Comparison of ENCODE assay signal across 24 mouse cellular contexts in the genomic region with DNA sequence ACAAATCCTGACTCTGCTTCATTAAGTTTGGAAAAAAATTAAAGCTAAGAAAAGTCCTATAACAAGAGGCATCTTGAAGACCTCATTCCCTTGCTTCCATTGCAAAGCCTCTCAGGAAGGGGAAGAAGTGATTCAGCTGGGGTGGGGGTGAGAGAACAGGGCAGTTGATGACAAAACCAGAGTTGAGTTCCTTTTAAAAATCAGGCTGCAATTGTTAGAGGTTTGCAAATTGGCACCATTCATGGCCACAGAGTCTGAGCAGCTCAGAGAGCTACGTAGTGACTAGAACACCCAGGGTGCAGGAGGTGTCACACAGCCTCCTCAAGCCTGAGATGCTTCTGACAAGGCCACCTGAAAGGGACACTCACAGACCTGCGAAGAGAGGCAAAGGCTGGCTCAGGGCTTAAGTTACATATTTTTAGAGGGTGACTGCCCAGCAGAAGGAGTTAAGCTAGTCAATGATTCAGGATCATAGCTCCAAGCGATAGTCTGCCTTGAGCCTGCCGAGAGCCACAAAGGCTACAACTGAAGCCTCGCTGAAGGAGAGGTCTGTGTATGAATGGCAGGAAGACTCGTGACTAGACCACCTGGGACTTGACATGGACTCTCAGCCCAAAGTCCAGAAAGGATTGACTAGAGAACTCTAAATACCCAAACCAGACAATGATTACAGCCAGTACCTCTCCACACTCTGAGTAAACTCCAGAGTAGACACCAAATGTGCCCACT. TPM values are rescaled to one million over a fixed set of nuclear protein-coding genes. Genes with fewer than 3 reads are reported as not detected.
A peak's percentile ranks its signal among the peaks of the same experiment; 100 is the strongest.
DNase-seq lines count a peak whose midpoint lies in the region; ATAC-seq and TF ChIP-seq lines count a peak whose summit lies in the region.
"Had no signal": no experiment of that assay in that cellular context is flagged by ENCODE, and none has a peak within 500 bp of the region (broad histone marks: within the 10 kb centered on the region; RNA-seq: fewer than 3 reads in every experiment).

No protein-coding gene starts in this region.

- no peak for TF ChIP-seq CTCF in bone marrow, adult 2 months (IDR thresholded peaks at IDR 0.05; ENCODE audit: control insufficient read depth, insufficient read depth, low read length)
- TF ChIP-seq CTCF in cerebellum, adult 2 months (IDR thresholded peaks at IDR 0.05; ENCODE audit: borderline replicate concordance, insufficient read depth, low read depth, low read length): no peak

- H3K27me3 ChIP-seq in limb, embryonic 12.5 days: no peaks in the 10 kb centered on the region
- no peaks in the 10 kb centered on the region for H3K27me3 ChIP-seq in limb, embryonic 10.5 days (ENCODE audit: low read depth, poor library complexity, severe bottlenecking)
- H3K27me3 ChIP-seq in cerebellum, adult 2 months (ENCODE audit: control insufficient read depth, insufficient read depth, low read length): no peaks in the 10 kb centered on the region
- H3K27me3 ChIP-seq: embryonic facial prominence, embryonic 12.5 days; intestine, embryonic 15.5 days; limb, embryonic 13.5 days had no signal

- no peak overlapping the region for H3K4me3 ChIP-seq in limb, embryonic 12.5 days (replicated peaks)
- no peak overlapping the region for H3K4me3 ChIP-seq in limb, embryonic 10.5 days
- no peak overlapping the region for H3K4me3 ChIP-seq in bone marrow, adult 2 months (replicated peaks; ENCODE audit: control insufficient read depth, low read depth, low read length)
- no peak overlapping the region for H3K4me3 ChIP-seq in cerebellum, adult 2 months (replicated peaks; ENCODE audit: insufficient read depth, low read depth, low read length)
- H3K4me3 ChIP-seq: embryonic facial prominence, embryonic 12.5 days; intestine, embryonic 15.5 days; limb, embryonic 13.5 days had no signal

- WGBS in limb, embryonic 12.5 days: 89% methylated on average over 6 of the region's 6 CpGs
- WGBS in limb, embryonic 10.5 days: 92% methylated on average over 6 of the region's 6 CpGs
- 77% methylated on average over 6 of the region's 6 CpGs for WGBS in bone marrow, adult 2 months
- WGBS in cerebellum, adult 2 months: 68% methylated on average over 6 of the region's 6 CpGs

- no peak for ATAC-seq in limb, embryonic 12.5 days (ENCODE audit: insufficient number of reproducible peaks, insufficient read depth, low FRiP score, low TSS enrichment, low read depth)
- peak; percentile 37; the same call in 1 of the 2 replicates for ATAC-seq in granulocyte monocyte progenitor cell, adult 5-6 weeks (replicated peaks; ENCODE audit: poor library complexity, severe bottlenecking)
- ATAC-seq in megakaryocyte, adult 5-6 weeks (ENCODE audit: poor library complexity, severe bottlenecking): peak; percentile 68
- ATAC-seq: forebrain, embryonic 16.5 days; intestine, embryonic 15.5 days; midbrain, embryonic 16.5 days had no signal

- no peak overlapping the region for H3K4me2 ChIP-seq in limb, embryonic 12.5 days
- H3K4me2 ChIP-seq: embryonic facial prominence, embryonic 12.5 days; hindbrain, embryonic 14.5 days; intestine, embryonic 15.5 days; limb, embryonic 13.5 days had no signal

- no peak for TF ChIP-seq POLR2A in bone marrow, adult 2 months (IDR thresholded peaks at IDR 0.05; ENCODE audit: borderline replicate concordance, control insufficient read depth, low read depth, low read length)
- no peak for TF ChIP-seq POLR2A in cerebellum, adult 2 months (IDR thresholded peaks at IDR 0.05; ENCODE audit: borderline replicate concordance, insufficient read depth, low read length)

- H3K36me3 ChIP-seq in limb, embryonic 12.5 days: peaks cover 31% of the 10 kb centered on the region
- peaks cover 53% of the 10 kb centered on the region for H3K36me3 ChIP-seq in limb, embryonic 10.5 days

- no peaks in the 10 kb centered on the region for H3K9me3 ChIP-seq in limb, embryonic 12.5 days
- H3K9me3 ChIP-seq in limb, embryonic 10.5 days (replicated peaks): no peaks in the 10 kb centered on the region
- H3K9me3 ChIP-seq: embryonic facial prominence, embryonic 12.5 days; intestine, embryonic 15.5 days; limb, embryonic 13.5 days had no signal

- no peak for DNase-seq in limb, embryonic 10.5 days (ENCODE audit: low spot score)
- no peak for DNase-seq in adipocyte (ENCODE audit: low spot score)
- no peak for DNase-seq in cerebellum, adult 2 months
- DNase-seq: adrenal gland, adult 2 months; cerebellum, adult 9-10 months; lung, adult 2 months; spleen, adult 18-20 months; thymus, postnatal 14 days had no signal

- H3K27ac ChIP-seq in limb, embryonic 12.5 days: 0 out of 2 replicates have a peak overlapping the region, but pooled peaks have one; percentile 31
- no peak overlapping the region for H3K27ac ChIP-seq in limb, embryonic 10.5 days
- peak overlapping the region; percentile 24; the same call in 1 of the 2 replicates for H3K27ac ChIP-seq in bone marrow, adult 2 months (ENCODE audit: control insufficient read depth, insufficient read depth, low read depth, low read length, poor library complexity)
- H3K27ac ChIP-seq in cerebellum, adult 2 months (ENCODE audit: insufficient read depth, low read length): no peak overlapping the region
- H3K27ac ChIP-seq: embryonic facial prominence, embryonic 12.5 days; hindbrain, embryonic 14.5 days; intestine, embryonic 15.5 days; limb, embryonic 13.5 days had no signal

- H3K9ac ChIP-seq in limb, embryonic 12.5 days (replicated peaks): no peak overlapping the region
- H3K9ac ChIP-seq: embryonic facial prominence, embryonic 12.5 days; hindbrain, embryonic 14.5 days; intestine, embryonic 15.5 days; limb, embryonic 13.5 days had no signal

- no peaks in the 10 kb centered on the region for H3K4me1 ChIP-seq in limb, embryonic 12.5 days (replicated peaks)
- H3K4me1 ChIP-seq in limb, embryonic 10.5 days: peaks cover under 1% of the 10 kb centered on the region; the same call in 1 of the 2 replicates
- peaks cover 9% of the 10 kb centered on the region for H3K4me1 ChIP-seq in bone marrow, adult 2 months (ENCODE audit: control insufficient read depth, insufficient read depth, low read length)
- no peaks in the 10 kb centered on the region for H3K4me1 ChIP-seq in cerebellum, adult 2 months (ENCODE audit: control insufficient read depth, insufficient read depth, low read length)
- H3K4me1 ChIP-seq: embryonic facial prominence, embryonic 12.5 days had no signal

RNA-seq across cellular contexts. Expression of gene Rab5c, which starts 7.4 kb away (rescaled TPM):
- polyA plus RNA-seq in limb, embryonic 12.5 days (2016; fragmentation: Nextera tagmentation; extraction: Ambion mirVana): 14.3 and 24.3 TPM in 2 replicates
- 13.1 and 16.8 TPM in 2 replicates for polyA plus RNA-seq in limb, embryonic 10.5 days (2016; fragmentation: Nextera tagmentation; extraction: Ambion mirVana)
- polyA plus RNA-seq in bone marrow, adult 2 months (2011; ENCODE audit: insufficient read depth, insufficient read length, low replicate concordance, missing spikeins): 91.8 and 126 TPM in 2 replicates
- 116 and 132 TPM in 2 replicates for total RNA-seq in granulocyte monocyte progenitor cell, adult 5-6 weeks (2014; fragmentation: Nextera tagmentation)
- total RNA-seq in granulocyte monocyte progenitor cell, adult 5-6 weeks (2017): 103 and 113 TPM in 2 replicates
- 167 and 170 TPM in 2 replicates for total RNA-seq in megakaryocyte, adult 5-6 weeks (2015)
- 136 and 142 TPM in 2 replicates for total RNA-seq in megakaryocyte, adult 5-6 weeks (2017)
- polyA plus RNA-seq in cerebellum, adult 2 months (2012; rRNA removed): 186 and 187 TPM in 2 replicates

RNA-seq across cellular contexts. Expression of gene Hspb9, which starts 17.0 kb away (rescaled TPM):
- 0.47 TPM in 1 of 2 replicates, not detected in the other for polyA plus RNA-seq in limb, embryonic 12.5 days (2016; fragmentation: Nextera tagmentation; extraction: Ambion mirVana)
- polyA plus RNA-seq in limb, embryonic 10.5 days (2016; fragmentation: Nextera tagmentation; extraction: Ambion mirVana): 0.31 and 0.56 TPM in 2 replicates
- not detected in 2 replicates for polyA plus RNA-seq in bone marrow, adult 2 months (2011; ENCODE audit: insufficient read depth, insufficient read length, low replicate concordance, missing spikeins)
- total RNA-seq in granulocyte monocyte progenitor cell, adult 5-6 weeks (2014; fragmentation: Nextera tagmentation): not detected in 2 replicates
- not detected in 2 replicates for total RNA-seq in granulocyte monocyte progenitor cell, adult 5-6 weeks (2017)
- total RNA-seq in megakaryocyte, adult 5-6 weeks (2015): not detected in 2 replicates
- 0.65 TPM in 1 of 2 replicates, not detected in the other for total RNA-seq in megakaryocyte, adult 5-6 weeks (2017)
- polyA plus RNA-seq in cerebellum, adult 2 months (2012; rRNA removed): not detected in 2 replicates
- total RNA-seq: adrenal gland, adult 2 months; heart, adult 18-20 months; layer of hippocampus, adult 8-10 months; left cerebral cortex, adult 18-20 months; megakaryocyte-erythroid progenitor cell, adult 5-6 weeks had no signal
- polyA plus RNA-seq: adrenal gland, adult 2 months; embryonic facial prominence, embryonic 12.5 days; forebrain, embryonic 16.5 days; hindbrain, embryonic 14.5 days; limb, embryonic 13.5 days; midbrain, embryonic 16.5 days; neural tube, embryonic 11.5 days had no signal

RNA-seq across cellular contexts. Expression of gene Kat2a, which starts 18.4 kb away (rescaled TPM):
- 64.0 and 65.8 TPM in 2 replicates for polyA plus RNA-seq in limb, embryonic 12.5 days (2016; fragmentation: Nextera tagmentation; extraction: Ambion mirVana)
- 77.2 and 87.7 TPM in 2 replicates for polyA plus RNA-seq in limb, embryonic 10.5 days (2016; fragmentation: Nextera tagmentation; extraction: Ambion mirVana)
- polyA plus RNA-seq in bone marrow, adult 2 months (2011; ENCODE audit: insufficient read depth, insufficient read length, low replicate concordance, missing spikeins): 7.6 and 16.3 TPM in 2 replicates
- 50.0 and 54.4 TPM in 2 replicates for total RNA-seq in granulocyte monocyte progenitor cell, adult 5-6 weeks (2014; fragmentation: Nextera tagmentation)
- total RNA-seq in granulocyte monocyte progenitor cell, adult 5-6 weeks (2017): 26.0 and 34.5 TPM in 2 replicates
- 11.0 and 11.5 TPM in 2 replicates for total RNA-seq in megakaryocyte, adult 5-6 weeks (2015)
- 8.7 and 9.0 TPM in 2 replicates for total RNA-seq in megakaryocyte, adult 5-6 weeks (2017)
- 55.2 and 56.4 TPM in 2 replicates for polyA plus RNA-seq in cerebellum, adult 2 months (2012; rRNA removed)

RNA-seq across cellular contexts. Expression of gene Dhx58, which starts 26.6 kb away (rescaled TPM):
- polyA plus RNA-seq in limb, embryonic 12.5 days (2016; fragmentation: Nextera tagmentation; extraction: Ambion mirVana): 3.3 and 3.8 TPM in 2 replicates
- polyA plus RNA-seq in limb, embryonic 10.5 days (2016; fragmentation: Nextera tagmentation; extraction: Ambion mirVana): 3.1 and 4.4 TPM in 2 replicates
- 13.2 and 34.6 TPM in 2 replicates for polyA plus RNA-seq in bone marrow, adult 2 months (2011; ENCODE audit: insufficient read depth, insufficient read length, low replicate concordance, missing spikeins)
- 4.7 and 13.9 TPM in 2 replicates for total RNA-seq in granulocyte monocyte progenitor cell, adult 5-6 weeks (2014; fragmentation: Nextera tagmentation)
- 8.2 and 17.3 TPM in 2 replicates for total RNA-seq in granulocyte monocyte progenitor cell, adult 5-6 weeks (2017)
- total RNA-seq in megakaryocyte, adult 5-6 weeks (2015): 23.7 and 24.9 TPM in 2 replicates
- 36.9 and 50.9 TPM in 2 replicates for total RNA-seq in megakaryocyte, adult 5-6 weeks (2017)
- polyA plus RNA-seq in cerebellum, adult 2 months (2012; rRNA removed): 3.6 and 5.1 TPM in 2 replicates

RNA-seq across cellular contexts. Expression of gene Kcnh4, which starts 29.1 kb away (rescaled TPM):
- not detected in 2 replicates for polyA plus RNA-seq in limb, embryonic 12.5 days (2016; fragmentation: Nextera tagmentation; extraction: Ambion mirVana)
- not detected in 2 replicates for polyA plus RNA-seq in limb, embryonic 10.5 days (2016; fragmentation: Nextera tagmentation; extraction: Ambion mirVana)
- not detected in 2 replicates for polyA plus RNA-seq in bone marrow, adult 2 months (2011; ENCODE audit: insufficient read depth, insufficient read length, low replicate concordance, missing spikeins)
- not detected in 2 replicates for total RNA-seq in granulocyte monocyte progenitor cell, adult 5-6 weeks (2014; fragmentation: Nextera tagmentation)
- total RNA-seq in granulocyte monocyte progenitor cell, adult 5-6 weeks (2017): not detected in 2 replicates
- total RNA-seq in megakaryocyte, adult 5-6 weeks (2015): not detected in 2 replicates
- not detected in 2 replicates for total RNA-seq in megakaryocyte, adult 5-6 weeks (2017)
- 0.38 and 0.49 TPM in 2 replicates for polyA plus RNA-seq in cerebellum, adult 2 months (2012; rRNA removed)
- total RNA-seq: heart, adult 18-20 months; megakaryocyte-erythroid progenitor cell, adult 5-6 weeks had no signal
- polyA plus RNA-seq: heart, embryonic 16.5 days; limb, embryonic 13.5 days had no signal

Comparison
In these comparisons a context has a peak if more than half of its experiments do, and no peak if none do; other contexts are left out.
1. H3K27ac ChIP-seq: peak in limb, embryonic 12.5 days (single experiment) and bone marrow, adult 2 months (single experiment); none in limb, embryonic 10.5 days (single experiment) and cerebellum, adult 2 months (single experiment).